Mouse (Mus musculus) MEL (cell line): Measurements from ENCODE around the gene Zdhhc17. TPM values are rescaled to one million over a fixed set of nuclear protein-coding genes. Genes with fewer than 3 reads are reported as not detected.

Experiments used
- DNase-seq: peaks from one replicate; pipeline ENCODE4 v3.0.0; 2011; ENCODE audit warnings: low read depth, low spot score
- H3K27ac ChIP-seq: 2 replicates; pipeline ENCODE4 v1.5.1; 2012; ENCODE audit warnings: low read depth, mild to moderate bottlenecking, control low read depth, low read length, moderate library complexity; ENCODE audit not compliant: control insufficient read depth
- H3K27me3 ChIP-seq, 2 experiments: fragments of 150-350 bp in 1 of 2; sonication (generic) in 1 of 2; 2 replicates each; pipeline ENCODE4 v1.6.1; 2012; ENCODE audit warnings: low read length in 2 of 2, mild to moderate bottlenecking in 2 of 2, improper control_type of control experiment in 1 of 2, moderate library complexity in 1 of 2; ENCODE audit not compliant: insufficient read depth in 2 of 2, control insufficient read depth in 1 of 2
- H3K36me3 ChIP-seq, 2 experiments: 2 replicates each; pipeline ENCODE4 v1.6.1; 2012 to 2014; ENCODE audit warnings: low read length in 2 of 2, improper control_type of control experiment in 1 of 2, inconsistent platforms in 1 of 2, mild to moderate bottlenecking in 1 of 2; ENCODE audit not compliant: insufficient read depth in 2 of 2, control insufficient read depth in 1 of 2
- H3K4me1 ChIP-seq, 2 experiments: fragments of 150-350 bp in 1 of 2; sonication (generic) in 1 of 2; 2 replicates each; pipeline ENCODE4 v1.6.1; 2012; ENCODE audit warnings: low read length in 2 of 2, improper control_type of control experiment in 1 of 2, mild to moderate bottlenecking in 1 of 2; ENCODE audit not compliant: insufficient read depth in 2 of 2, control insufficient read depth in 1 of 2
- H3K4me3 ChIP-seq, 2 experiments: fragments of 150-350 bp in 1 of 2; sonication (generic) in 1 of 2; 2 replicates each; pipeline ENCODE4 v1.5.1; 2012; ENCODE audit warnings: low read depth in 2 of 2, low read length in 2 of 2, mild to moderate bottlenecking in 2 of 2, moderate library complexity in 2 of 2, control low read depth in 1 of 2, improper control_type of control experiment in 1 of 2; ENCODE audit not compliant: control insufficient read depth in 1 of 2, insufficient read depth in 1 of 2
- H3K79me2 ChIP-seq: 2 replicates; pipeline ENCODE4 v1.6.1; 2012; ENCODE audit warnings: mild to moderate bottlenecking, low read length, moderate library complexity; ENCODE audit not compliant: control insufficient read depth, poor library complexity, insufficient read depth
- H3K9ac ChIP-seq: 2 replicates; pipeline ENCODE4 v1.6.1; 2012; ENCODE audit warnings: low read depth, mild to moderate bottlenecking, control low read depth, low read length, moderate library complexity; ENCODE audit not compliant: control insufficient read depth, poor library complexity, severe bottlenecking
- H3K9me3 ChIP-seq: fragments of 150-350 bp; sonication (generic); replicated peaks from 2 replicates; pipeline ENCODE4 v1.6.1; 2012; ENCODE audit warnings: mild to moderate bottlenecking, low read length, improper control_type of control experiment, moderate library complexity; ENCODE audit not compliant: insufficient read depth
- BHLHE40 ChIP-seq: IDR thresholded peaks from 2 replicates; pipeline ENCODE4 v1.6.1; 2012; ENCODE audit warnings: low read depth, mild to moderate bottlenecking, inconsistent platforms, low read length, improper control_type of control experiment, borderline replicate concordance
- CHD1 ChIP-seq: IDR thresholded peaks from 2 replicates; pipeline ENCODE4 v1.6.1; 2012; ENCODE audit warnings: low read depth, mild to moderate bottlenecking, inconsistent platforms, low read length, improper control_type of control experiment
- CHD2 ChIP-seq: IDR thresholded peaks from 2 replicates; pipeline ENCODE4 v1.6.1; 2011; ENCODE audit warnings: low read length, improper control_type of control experiment
- CTCF ChIP-seq, 3 experiments: IDR thresholded peaks in 2 of 3; conservative IDR thresholded peaks in 1 of 3; 2 replicates each; pipeline ENCODE4 v1.5.1; 2011 to 2012; ENCODE audit warnings: low read length in 3 of 3, low read depth in 2 of 3, mild to moderate bottlenecking in 2 of 3, improper control_type of control experiment in 1 of 3, inconsistent platforms in 1 of 3, mixed read lengths in 1 of 3, moderate library complexity in 1 of 3; ENCODE audit not compliant: control insufficient read depth in 1 of 3, insufficient read depth in 1 of 3, poor library complexity in 1 of 3, severe bottlenecking in 1 of 3
- E2F4 ChIP-seq: IDR thresholded peaks from 2 replicates; pipeline ENCODE4 v1.6.1; 2011; ENCODE audit warnings: low read depth, low read length, improper control_type of control experiment, borderline replicate concordance
- EP300 ChIP-seq, 2 experiments: IDR thresholded peaks; 2 replicates each; pipeline ENCODE4 v1.6.1; 2011; ENCODE audit warnings: improper control_type of control experiment in 2 of 2, low read length in 2 of 2, low read depth in 1 of 2, mild to moderate bottlenecking in 1 of 2
- ETS1 ChIP-seq: IDR thresholded peaks from 2 replicates; pipeline ENCODE4 v1.6.1; 2012; ENCODE audit warnings: low read depth, mild to moderate bottlenecking, inconsistent platforms, low read length, improper control_type of control experiment, moderate library complexity
- GABPA ChIP-seq: IDR thresholded peaks from 2 replicates; pipeline ENCODE4 v1.6.1; 2012; ENCODE audit warnings: low read depth, mild to moderate bottlenecking, inconsistent platforms, low read length, improper control_type of control experiment, moderate library complexity
- HCFC1 ChIP-seq: IDR thresholded peaks from 2 replicates; pipeline ENCODE4 v1.6.1; 2012; ENCODE audit warnings: low read depth, mild to moderate bottlenecking, inconsistent platforms, low read length, improper control_type of control experiment, moderate library complexity
- JUND ChIP-seq: IDR thresholded peaks from 2 replicates; pipeline ENCODE4 v1.6.1; 2011; ENCODE audit warnings: low read depth, mild to moderate bottlenecking, improper control_type of control experiment, low read length
- KAT2A ChIP-seq: conservative IDR thresholded peaks from 2 replicates; pipeline ENCODE4 v1.6.1; 2012; ENCODE audit warnings: low read depth, low read length, improper control_type of control experiment, inconsistent platforms
- MAFK ChIP-seq: IDR thresholded peaks from 2 replicates; pipeline ENCODE4 v1.6.1; 2011; ENCODE audit warnings: low read depth, mild to moderate bottlenecking, low read length, improper control_type of control experiment, borderline replicate concordance
- MAX ChIP-seq: IDR thresholded peaks from 2 replicates; pipeline ENCODE4 v1.6.1; 2011; ENCODE audit warnings: low read length, improper control_type of control experiment
- MAZ ChIP-seq: IDR thresholded peaks from 2 replicates; pipeline ENCODE4 v1.6.1; 2012; ENCODE audit warnings: low read depth, mild to moderate bottlenecking, inconsistent platforms, low read length, improper control_type of control experiment
- MEF2A ChIP-seq: IDR thresholded peaks from 2 replicates; pipeline ENCODE4 v1.6.1; 2014; ENCODE audit warnings: low read depth, mild to moderate bottlenecking, inconsistent platforms, low read length, improper control_type of control experiment; ENCODE audit not compliant: poor library complexity, insufficient replicate concordance, severe bottlenecking; ENCODE audit errors: extremely low read depth
- MXI1 ChIP-seq: IDR thresholded peaks from 2 replicates; pipeline ENCODE4 v1.6.1; 2011; ENCODE audit warnings: mild to moderate bottlenecking, low read depth, low read length, improper control_type of control experiment
- MYB ChIP-seq: IDR thresholded peaks from 2 replicates; pipeline ENCODE4 v1.6.1; 2011; ENCODE audit warnings: mild to moderate bottlenecking, low read depth, low read length, improper control_type of control experiment
- MYC ChIP-seq: IDR thresholded peaks from 2 replicates; pipeline ENCODE4 v1.6.1; 2011; ENCODE audit warnings: low read depth, mild to moderate bottlenecking, low read length, improper control_type of control experiment, moderate library complexity
- NELFE ChIP-seq: IDR thresholded peaks from 2 replicates; pipeline ENCODE4 v1.6.1; 2011; ENCODE audit warnings: low read depth, low read length, improper control_type of control experiment
- NRF1 ChIP-seq: IDR thresholded peaks from 2 replicates; pipeline ENCODE4 v1.6.1; 2014; ENCODE audit warnings: low read depth, mild to moderate bottlenecking, inconsistent platforms, low read length, improper control_type of control experiment, moderate library complexity; ENCODE audit not compliant: poor library complexity, insufficient read depth, severe bottlenecking
- RAD21 ChIP-seq: IDR thresholded peaks from 2 replicates; pipeline ENCODE4 v1.6.1; 2011; ENCODE audit warnings: mild to moderate bottlenecking, low read depth, low read length, improper control_type of control experiment
- SMC3 ChIP-seq: IDR thresholded peaks from 2 replicates; pipeline ENCODE4 v1.6.1; 2011; ENCODE audit warnings: low read depth, low read length, improper control_type of control experiment
- TAL1 ChIP-seq: IDR thresholded peaks from 2 replicates; pipeline ENCODE4 v1.6.1; 2012; ENCODE audit warnings: mild to moderate bottlenecking, inconsistent platforms, low read length, moderate library complexity, mixed read lengths
- TBP ChIP-seq: IDR thresholded peaks from 2 replicates; pipeline ENCODE4 v1.8.0; 2011; ENCODE audit warnings: low read depth, low read length, improper control_type of control experiment
- TCF12 ChIP-seq: IDR thresholded peaks from 2 replicates; pipeline ENCODE4 v1.6.1; 2014; ENCODE audit warnings: low read depth, mild to moderate bottlenecking, inconsistent platforms, low read length, improper control_type of control experiment, moderate library complexity
- UBTF ChIP-seq: IDR thresholded peaks from 2 replicates; pipeline ENCODE4 v1.6.1; 2012; ENCODE audit warnings: low read depth, mild to moderate bottlenecking, inconsistent platforms, low read length, improper control_type of control experiment, moderate library complexity, borderline replicate concordance; ENCODE audit not compliant: insufficient read depth
- USF1 ChIP-seq: IDR thresholded peaks from 2 replicates; pipeline ENCODE4 v1.6.1; 2014; ENCODE audit warnings: low read depth, mild to moderate bottlenecking, inconsistent platforms, low read length, improper control_type of control experiment, moderate library complexity
- USF2 ChIP-seq, 2 experiments: IDR thresholded peaks; 2 replicates each; pipeline ENCODE4 v1.6.1; 2011 to 2012; ENCODE audit warnings: improper control_type of control experiment in 2 of 2, low read length in 2 of 2, borderline replicate concordance in 1 of 2, inconsistent platforms in 1 of 2, low read depth in 1 of 2, mild to moderate bottlenecking in 1 of 2; ENCODE audit not compliant: insufficient read depth in 1 of 2
- ZC3H11A ChIP-seq: IDR thresholded peaks from 2 replicates; pipeline ENCODE4 v1.6.1; 2012; ENCODE audit warnings: low read depth, mild to moderate bottlenecking, inconsistent platforms, low read length, improper control_type of control experiment
- ZKSCAN1 ChIP-seq: IDR thresholded peaks from 2 replicates; pipeline ENCODE4 v1.6.1; 2012; ENCODE audit warnings: low read depth, mild to moderate bottlenecking, inconsistent platforms, low read length, improper control_type of control experiment, moderate library complexity
- ZMIZ1 ChIP-seq: IDR thresholded peaks from 2 replicates; pipeline ENCODE4 v1.6.1; 2012; ENCODE audit warnings: low read depth, mild to moderate bottlenecking, inconsistent platforms, low read length, improper control_type of control experiment, moderate library complexity
- ZNF384 ChIP-seq: IDR thresholded peaks from 2 replicates; pipeline ENCODE4 v1.6.1; 2012; ENCODE audit warnings: low read depth, mild to moderate bottlenecking, inconsistent platforms, low read length, improper control_type of control experiment
- polyA plus RNA-seq, 2 experiments: library from polyadenylated mRNA; stranded (reverse) in 1 of 2; unstranded in 1 of 2; fragments of >175 nt in 1 of 2; fragments of >200 nt in 1 of 2; gene quantifications; 2 replicates each; pipeline versions ENCODE4 v1.2.1 to v1.2.4; 2012; ENCODE audit warnings: low replicate concordance in 2 of 2, low read depth in 1 of 2; ENCODE audit not compliant: insufficient read length in 2 of 2, insufficient read depth in 1 of 2, missing spikeins in 1 of 2
- total RNA-seq: library from RNA; depleted of rRNA; stranded (reverse); fragments of 300-350 nt; gene quantifications from 2 replicates; pipeline ENCODE4 v1.2.3, GENCODE M21; 2012

The Zdhhc17 gene
- total and polyA plus RNA-seq, 3 experiments, result 14.9 to 16.6 TPM; not detected in 1

GRCm38 (mm10) chr10:111005611-111006488 is 4.1 kb downstream of the Zdhhc17 start (continued):
- TF ChIP-seq E2F4 (no peak; the same call in 1 of the 2 replicates), ETS1 (peak; percentile 99), NRF1 (0 out of 2 replicates have a peak, but pooled peaks have one; percentile 13), ZKSCAN1 (no peak)

- Histone ChIP-seq H3K4me1 (peaks cover 19 to 27% of the 10 kb centered on the region in 2 experiments), H3K9ac (peak overlapping the region; percentile 11; the same call in 1 of the 2 replicates), H3K36me3 (peaks cover 6 to 37% of the 10 kb centered on the region in 2 experiments; a peak in 3 of 4 replicates), H3K4me3 (no peak overlapping the region), H3K9me3 (no peaks in the 10 kb centered on the region), H3K27ac (peak overlapping the region; percentile 26; the same call in 1 of the 2 replicates), H3K27me3 (no peaks in the 10 kb centered on the region), H3K79me2 (peaks cover 37% of the 10 kb centered on the region)
- peak; percentile 75 for DNase-seq
- TF ChIP-seq MAFK, result no peak
- TF ChIP-seq ZC3H11A, result no peak
- TF ChIP-seq USF2 (IDR thresholded peaks at IDR 0.05; ENCODE audit: borderline replicate concordance in 1 of 2, insufficient read depth in 1 of 2, low read depth in 1 of 2, low read length in 2 of 2), result no peak
- TF ChIP-seq ZKSCAN1, result no peak
- no peak for TF ChIP-seq NELFE
- TF ChIP-seq CTCF (IDR thresholded peaks at IDR 0.05 in 2 of 3, conservative IDR thresholded peaks at IDR 0.05 in 1 of 3; ENCODE audit: control insufficient read depth in 1 of 3, insufficient read depth in 1 of 3, low read depth in 2 of 3, low read length in 3 of 3, poor library complexity in 1 of 3, severe bottlenecking in 1 of 3), result no peak
- peak; percentile 72 for TF ChIP-seq NRF1
- TF ChIP-seq CHD1, result no peak
- TF ChIP-seq MXI1, result no peak
- no peak for TF ChIP-seq ZMIZ1
- peak; percentile 60; the same call in 1 of the 2 replicates for TF ChIP-seq MYC
- no peak for TF ChIP-seq UBTF
- TF ChIP-seq CHD2, result no peak
- TF ChIP-seq MEF2A, result no peak
- TF ChIP-seq MAX, result peak; percentile 28; the same call in 1 of the 2 replicates
- no peak for TF ChIP-seq MYB
- peak; percentile 77 for TF ChIP-seq ETS1
- no peak for TF ChIP-seq MAZ
- TF ChIP-seq EP300 (IDR thresholded peaks at IDR 0.05; ENCODE audit: low read depth in 1 of 2, low read length in 2 of 2), result no peak
- no peak for TF ChIP-seq KAT2A
- no peak for TF ChIP-seq TCF12
- no peak for TF ChIP-seq E2F4
- TF ChIP-seq HCFC1, result no peak
- no peak for TF ChIP-seq JUND
- TF ChIP-seq RAD21, result no peak
- no peak for TF ChIP-seq USF1
- no peak for TF ChIP-seq SMC3
- TF ChIP-seq GABPA, result no peak
- TF ChIP-seq TAL1, result no peak
- TF ChIP-seq ZNF384, result no peak
- TF ChIP-seq BHLHE40, result no peak
- no peak for TF ChIP-seq TBP
Observed at GRCm38 (mm10) chr10:111004220-111004619, 5.7 kb downstream of the Zdhhc17 start.
